Mouse (Mus musculus) spleen, adult 2 months (tissue): ENCODE measurements around the gene Rassf4.

ENCODE experiments used
- CTCF ChIP-seq: fragments of 200-500 bp; IDR thresholded peaks from 2 replicates; pipeline ENCODE4 v1.5.1; 2011; ENCODE audit warnings: mild to moderate bottlenecking, inconsistent platforms; ENCODE audit not compliant: insufficient read depth, insufficient read length, insufficient replicate concordance; ENCODE audit errors: extremely low read depth
- POLR2A ChIP-seq: fragments of 200-500 bp; IDR thresholded peaks from 2 replicates; pipeline ENCODE4 v1.6.1; 2011; ENCODE audit warnings: low read depth, low read length, inconsistent platforms

DNA sequence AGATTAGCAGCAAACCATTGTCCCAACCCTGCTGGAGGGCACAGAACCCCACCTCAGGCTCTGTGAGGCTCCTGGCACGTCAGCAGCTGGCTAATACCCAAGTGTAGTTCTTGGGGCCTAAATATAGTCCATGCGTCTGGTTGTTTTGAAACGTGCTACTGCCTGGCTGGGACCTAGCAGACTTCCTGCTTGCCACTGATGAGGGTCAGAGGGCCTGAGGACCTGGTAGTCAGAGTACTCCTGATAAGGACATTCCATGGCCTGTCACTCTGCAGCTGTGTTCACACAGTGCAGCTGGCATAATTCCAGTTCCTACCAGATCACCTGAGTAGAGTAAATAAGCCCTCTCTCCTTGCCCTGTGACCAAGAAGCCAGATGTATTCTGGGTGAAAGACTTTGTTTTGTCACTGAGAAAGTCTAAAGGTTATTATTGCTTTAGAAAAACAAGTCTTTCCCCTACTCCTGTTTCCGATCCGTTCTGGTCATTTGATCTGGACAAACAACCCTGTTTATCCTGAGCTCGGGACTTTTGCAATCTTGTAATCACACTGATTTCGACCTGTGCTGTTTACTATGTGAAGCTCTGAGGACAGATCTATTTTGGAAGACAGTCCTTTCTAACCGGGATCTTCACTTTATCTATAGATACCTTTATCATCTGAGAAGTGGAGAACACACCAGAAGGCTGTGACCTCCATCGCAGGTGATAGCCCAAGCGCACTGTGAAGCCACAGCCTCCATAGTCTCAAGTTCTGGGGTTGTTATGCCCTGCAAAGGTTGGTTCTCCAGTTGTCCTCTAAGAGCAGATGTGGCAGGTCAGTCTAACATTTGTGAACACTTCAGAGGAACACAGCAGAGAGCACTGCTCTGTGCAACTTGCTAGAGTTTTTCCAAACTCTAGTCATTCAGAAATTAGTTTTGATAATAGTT is 38.2 kb downstream of the Rassf4 start:
- TF ChIP-seq CTCF, result no peak
- TF ChIP-seq POLR2A, result no peak
